Comparison of ENCODE assay signal across 11 mouse cellular contexts in genomic region chr12:98269791-98270745, GRCm38 (mm10). TPM values are rescaled to one million over a fixed set of nuclear protein-coding genes. Genes with fewer than 3 reads are reported as not detected.
DNase-seq lines count a peak whose midpoint lies in the region; ATAC-seq and TF ChIP-seq lines count a peak whose summit lies in the region.
"Had no signal": no experiment of that assay in that cellular context is flagged by ENCODE, and none has a peak within 500 bp of the region (broad histone marks: within the 10 kb centered on the region; RNA-seq: fewer than 3 reads in every experiment).

No protein-coding gene starts in this region.

- no peak overlapping the region for H3K4me2 ChIP-seq in embryonic facial prominence, embryonic 13.5 days
- H3K4me2 ChIP-seq: neural tube, embryonic 13.5 days had no signal

- no peak for TF ChIP-seq POLR2A in spleen, adult 2 months (IDR thresholded peaks at IDR 0.05; ENCODE audit: low read depth, low read length)

- H3K4me3 ChIP-seq in embryonic facial prominence, embryonic 13.5 days, result no peak overlapping the region
- H3K4me3 ChIP-seq in embryonic facial prominence, embryonic 10.5 days, result no peak overlapping the region
- peak overlapping the region; percentile 62 for H3K4me3 ChIP-seq in spleen, adult 2 months (ENCODE audit: extremely low read depth, insufficient read depth, insufficient read length)
- H3K4me3 ChIP-seq in megakaryocyte, embryonic 14.5 days (replicated peaks), result peak overlapping the region; percentile 89
- H3K4me3 ChIP-seq: neural tube, embryonic 13.5 days had no signal

- H3K9ac ChIP-seq in embryonic facial prominence, embryonic 13.5 days, result no peak overlapping the region
- H3K9ac ChIP-seq: neural tube, embryonic 13.5 days had no signal

- TF ChIP-seq CTCF in spleen, adult 2 months (IDR thresholded peaks at IDR 0.05; ENCODE audit: extremely low read depth, insufficient read depth, insufficient read length, insufficient replicate concordance), result no peak

- no peaks in the 10 kb centered on the region for H3K9me3 ChIP-seq in embryonic facial prominence, embryonic 13.5 days
- H3K9me3 ChIP-seq in embryonic facial prominence, embryonic 10.5 days, result no peaks in the 10 kb centered on the region
- H3K9me3 ChIP-seq in megakaryocyte, embryonic 14.5 days, result no peaks in the 10 kb centered on the region
- H3K9me3 ChIP-seq: neural tube, embryonic 13.5 days had no signal

- no peaks in the 10 kb centered on the region for H3K4me1 ChIP-seq in embryonic facial prominence, embryonic 13.5 days
- H3K4me1 ChIP-seq in embryonic facial prominence, embryonic 10.5 days, result peaks cover 4% of the 10 kb centered on the region; the same call in 1 of the 2 replicates
- peaks cover 22% of the 10 kb centered on the region; the same call in 1 of the 2 replicates for H3K4me1 ChIP-seq in spleen, adult 2 months (ENCODE audit: control insufficient read depth, insufficient read depth, insufficient read length)
- peaks cover 35% of the 10 kb centered on the region for H3K4me1 ChIP-seq in megakaryocyte, embryonic 14.5 days
- H3K4me1 ChIP-seq: neural tube, embryonic 13.5 days had no signal

- no peaks in the 10 kb centered on the region for H3K36me3 ChIP-seq in embryonic facial prominence, embryonic 13.5 days
- H3K36me3 ChIP-seq in embryonic facial prominence, embryonic 10.5 days (replicated peaks), result no peaks in the 10 kb centered on the region
- peaks cover under 1% of the 10 kb centered on the region; the same call in 1 of the 2 replicates for H3K36me3 ChIP-seq in spleen, adult 2 months (ENCODE audit: control insufficient read depth, insufficient read depth, low read length)
- no peaks in the 10 kb centered on the region for H3K36me3 ChIP-seq in megakaryocyte, embryonic 14.5 days (replicated peaks; ENCODE audit: low read length)
- H3K36me3 ChIP-seq: neural tube, embryonic 13.5 days had no signal

- WGBS in embryonic facial prominence, embryonic 13.5 days, result 77% methylated on average over 17 of the region's 17 CpGs
- WGBS in embryonic facial prominence, embryonic 10.5 days, result 83% methylated on average over 17 of the region's 17 CpGs
- WGBS in spleen, adult 2 months, result 5% methylated on average over 17 of the region's 17 CpGs

- no peak overlapping the region for H3K27ac ChIP-seq in embryonic facial prominence, embryonic 13.5 days
- no peak overlapping the region for H3K27ac ChIP-seq in embryonic facial prominence, embryonic 10.5 days (replicated peaks)
- H3K27ac ChIP-seq in spleen, adult 2 months (ENCODE audit: insufficient read depth, low read length), result peak overlapping the region; percentile 89
- H3K27ac ChIP-seq: neural tube, embryonic 13.5 days had no signal

- no peak for DNase-seq in embryonic facial prominence, embryonic 10.5 days (ENCODE audit: low spot score)
- no peak for DNase-seq in spleen, adult 2 months (ENCODE audit: low read depth in 1 of 2, low spot score in 2 of 2)
- DNase-seq in spleen, adult 12 weeks (ENCODE audit: low spot score), result no peak
- no peak for DNase-seq in adrenal gland, postnatal 25 days
- DNase-seq in layer of hippocampus, adult 18-20 months (ENCODE audit: low spot score in 2 of 2), result no peak
- DNase-seq in c-Kit-positive CD71-positive TER-119-positive erythroid progenitor cells, embryonic 14.5 days (ENCODE audit: low spot score), result no peak

- 0 out of 2 replicates have a peak, but pooled peaks have one; percentile 15 for ATAC-seq in embryonic facial prominence, embryonic 13.5 days (ENCODE audit: insufficient number of reproducible peaks, insufficient read depth, low FRiP score, low TSS enrichment, low read depth)
- ATAC-seq: forebrain, embryonic 14.5 days had no signal

- H3K27me3 ChIP-seq in embryonic facial prominence, embryonic 13.5 days, result no peaks in the 10 kb centered on the region
- H3K27me3 ChIP-seq in embryonic facial prominence, embryonic 10.5 days (replicated peaks; ENCODE audit: low read depth, poor library complexity, severe bottlenecking), result no peaks in the 10 kb centered on the region
- H3K27me3 ChIP-seq in spleen, adult 2 months (ENCODE audit: control insufficient read depth, insufficient read depth, low read length), result no peaks in the 10 kb centered on the region
- peaks cover 6% of the 10 kb centered on the region for H3K27me3 ChIP-seq in megakaryocyte, embryonic 14.5 days (replicated peaks)
- H3K27me3 ChIP-seq: neural tube, embryonic 13.5 days had no signal

RNA-seq across cellular contexts. Expression of gene Gpr65, which starts 1.6 kb away (rescaled TPM):
- 1.0 and 1.5 TPM in 2 replicates for polyA plus RNA-seq in embryonic facial prominence, embryonic 13.5 days (2015; fragmentation: Nextera tagmentation; extraction: Ambion mirVana)
- 0.19 and 0.44 TPM in 2 replicates for polyA plus RNA-seq in embryonic facial prominence, embryonic 10.5 days (2016; fragmentation: Nextera tagmentation; extraction: Ambion mirVana)
- polyA plus RNA-seq in spleen, adult 2 months (2012; rRNA removed), result 8.6 and 9.2 TPM in 2 replicates
- 0.18 TPM in 1 of 2 replicates, not detected in the other for polyA plus RNA-seq in megakaryocyte, embryonic 14.5 days (2012; ENCODE audit: insufficient read depth, low replicate concordance)
- total RNA-seq in adrenal gland, postnatal 25 days (2021), result 0.43 and 0.82 TPM in 2 replicates
- total RNA-seq in layer of hippocampus, adult 18-20 months (2021), result not detected
- polyA plus RNA-seq: C2C12 had no signal

RNA-seq across cellular contexts. Expression of gene Galc, which starts 10.8 kb away (rescaled TPM):
- 8.0 and 8.3 TPM in 2 replicates for polyA plus RNA-seq in embryonic facial prominence, embryonic 13.5 days (2015; fragmentation: Nextera tagmentation; extraction: Ambion mirVana)
- 12.4 and 12.9 TPM in 2 replicates for polyA plus RNA-seq in embryonic facial prominence, embryonic 10.5 days (2016; fragmentation: Nextera tagmentation; extraction: Ambion mirVana)
- 3.9 and 4.9 TPM in 2 replicates for polyA plus RNA-seq in spleen, adult 2 months (2012; rRNA removed)
- polyA plus RNA-seq in megakaryocyte, embryonic 14.5 days (2012; ENCODE audit: insufficient read depth, low replicate concordance), result 0.93 and 2.9 TPM in 2 replicates
- total RNA-seq in adrenal gland, postnatal 25 days (2021), result 17.6 and 18.5 TPM in 2 replicates
- 10 to 100 TPM; 21.7 to 23.4 TPM for total RNA-seq in layer of hippocampus, adult 18-20 months (2021)

Comparison
In these comparisons a context has a peak if more than half of its experiments do, and no peak if none do; other contexts are left out.
1. H3K4me3 ChIP-seq: peak in spleen, adult 2 months (single experiment) and megakaryocyte, embryonic 14.5 days (single experiment); none in embryonic facial prominence, embryonic 13.5 days (single experiment) and embryonic facial prominence, embryonic 10.5 days (single experiment).